Mouse (Mus musculus): Measurements from ENCODE around the gene Nf2. TPM values are rescaled to one million over a fixed set of nuclear protein-coding genes. Genes with fewer than 3 reads are reported as not detected.

Gene Nf2
- polyA plus RNA-seq, 1 experiment = 77.7 TPM

DNA sequence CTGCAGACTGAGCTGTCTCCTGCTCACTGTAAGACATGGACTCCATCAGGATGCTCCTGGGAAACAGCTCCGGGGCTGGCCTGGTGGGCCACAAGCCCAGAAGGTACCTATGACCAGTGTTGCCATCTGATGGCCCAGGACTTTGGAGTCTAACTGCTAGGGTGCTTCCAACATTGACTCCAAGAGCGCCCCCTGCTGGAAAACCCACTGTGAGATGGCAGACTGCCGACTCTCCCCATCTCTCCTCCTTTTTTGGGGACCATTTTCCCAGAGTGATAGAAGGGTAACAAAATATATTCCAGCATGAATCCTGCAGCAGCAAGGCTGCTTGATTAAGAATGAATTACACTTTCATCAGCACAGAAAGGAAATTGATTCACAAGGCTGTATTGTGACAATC, 76.4 kb downstream of the Nf2 start:
- no peak overlapping the region for H3K27ac ChIP-seq (ENCODE audit: insufficient read depth, low read length)
- H3K9ac ChIP-seq (ENCODE audit: low read depth, poor library complexity, severe bottlenecking) = no peak overlapping the region
- no peaks in the 10 kb centered on the region for H3K4me1 ChIP-seq (ENCODE audit: control insufficient read depth, insufficient read depth, low read length)
- no peaks in the 10 kb centered on the region for H3K27me3 ChIP-seq (ENCODE audit: control insufficient read depth, insufficient read depth, low read length, poor library complexity, severe bottlenecking)
- TF ChIP-seq POLR2A (IDR thresholded peaks at IDR 0.05; ENCODE audit: insufficient read depth, low read length) (no peak), CTCF (IDR thresholded peaks at IDR 0.05; ENCODE audit: low read depth, low read length) (peak; percentile 72)
- peaks cover 8% of the 10 kb centered on the region for H3K36me3 ChIP-seq (ENCODE audit: control insufficient read depth, insufficient read depth, low read length, poor library complexity, severe bottlenecking)
- H3K9me3 ChIP-seq (replicated peaks; ENCODE audit: control insufficient read depth, insufficient read depth, low read length, poor library complexity, severe bottlenecking) = no peaks in the 10 kb centered on the region
- no peak overlapping the region for H3K4me3 ChIP-seq (ENCODE audit: low read depth, low read length)

- Histone ChIP-seq H3K9me3 (replicated peaks; ENCODE audit: control insufficient read depth, insufficient read depth, low read length, poor library complexity, severe bottlenecking) (no peaks in the 10 kb centered on the region), H3K4me1 (ENCODE audit: control insufficient read depth, insufficient read depth, low read length) (no peaks in the 10 kb centered on the region), H3K27me3 (ENCODE audit: control insufficient read depth, insufficient read depth, low read length, poor library complexity, severe bottlenecking) (no peaks in the 10 kb centered on the region), H3K36me3 (ENCODE audit: control insufficient read depth, insufficient read depth, low read length, poor library complexity, severe bottlenecking) (peaks cover 8% of the 10 kb centered on the region), H3K9ac (ENCODE audit: low read depth, poor library complexity, severe bottlenecking) (no peak overlapping the region), H3K27ac (ENCODE audit: insufficient read depth, low read length) (no peak overlapping the region), H3K4me3 (ENCODE audit: low read depth, low read length) (no peak overlapping the region)
- TF ChIP-seq EP300 (IDR thresholded peaks at IDR 0.05; ENCODE audit: insufficient read depth, low read depth, low read length) (no peak), POLR2A (IDR thresholded peaks at IDR 0.05; ENCODE audit: insufficient read depth, low read length) (no peak), CTCF (IDR thresholded peaks at IDR 0.05; ENCODE audit: low read depth, low read length) (no peak)
These were observed 77.6 kb downstream of the Nf2 start for GRCm38 (mm10) chr11:4771756-4772155.

- H3K27me3 ChIP-seq (ENCODE audit: control insufficient read depth, insufficient read depth, low read length, poor library complexity, severe bottlenecking) = no peaks in the 10 kb centered on the region
- no peaks in the 10 kb centered on the region for H3K4me1 ChIP-seq (ENCODE audit: control insufficient read depth, insufficient read depth, low read length)
- no peak overlapping the region for H3K4me3 ChIP-seq (ENCODE audit: low read depth, low read length)
- H3K27ac ChIP-seq (ENCODE audit: insufficient read depth, low read length) = no peak overlapping the region
- H3K9me3 ChIP-seq (replicated peaks; ENCODE audit: control insufficient read depth, insufficient read depth, low read length, poor library complexity, severe bottlenecking) = no peaks in the 10 kb centered on the region
- TF ChIP-seq CTCF (IDR thresholded peaks at IDR 0.05; ENCODE audit: low read depth, low read length) = no peak
- TF ChIP-seq POLR2A (IDR thresholded peaks at IDR 0.05; ENCODE audit: insufficient read depth, low read length) = no peak
- TF ChIP-seq EP300 (IDR thresholded peaks at IDR 0.05; ENCODE audit: insufficient read depth, low read depth, low read length) = no peak
- H3K9ac ChIP-seq (ENCODE audit: low read depth, poor library complexity, severe bottlenecking) = no peak overlapping the region
- 0 out of 2 replicates have a peak, but pooled peaks cover under 1% of the 10 kb centered on the region for H3K36me3 ChIP-seq (ENCODE audit: control insufficient read depth, insufficient read depth, low read length, poor library complexity, severe bottlenecking)
These were observed 79.5 kb downstream of the Nf2 start for GRCm38 (mm10) chr11:4769881-4770280.

DNA sequence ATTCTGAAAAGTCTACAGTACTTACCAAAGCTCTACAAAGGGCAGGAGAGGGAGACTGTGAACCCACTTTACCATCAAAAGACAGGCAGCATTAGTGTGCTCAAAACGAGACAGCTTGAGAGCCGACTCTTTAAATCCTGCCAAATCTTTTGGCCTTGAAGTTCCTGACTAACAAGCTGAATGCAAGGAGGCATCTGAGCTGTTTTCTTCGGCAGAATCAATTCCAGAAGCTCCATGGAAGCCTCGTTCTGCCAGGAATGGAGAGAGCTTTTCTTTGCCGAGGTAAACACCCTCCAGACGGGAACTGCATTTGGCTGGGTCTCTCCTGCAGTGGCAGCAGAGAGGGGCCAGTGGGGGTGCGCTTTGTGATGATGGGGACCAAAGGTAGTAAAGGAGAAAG, 80.0 kb downstream of the Nf2 start:
- Histone ChIP-seq H3K27me3 (ENCODE audit: control insufficient read depth, insufficient read depth, low read length, poor library complexity, severe bottlenecking) (no peaks in the 10 kb centered on the region), H3K4me3 (ENCODE audit: low read depth, low read length) (no peak overlapping the region), H3K9ac (ENCODE audit: low read depth, poor library complexity, severe bottlenecking) (no peak overlapping the region), H3K4me1 (ENCODE audit: control insufficient read depth, insufficient read depth, low read length) (no peaks in the 10 kb centered on the region), H3K9me3 (replicated peaks; ENCODE audit: control insufficient read depth, insufficient read depth, low read length, poor library complexity, severe bottlenecking) (no peaks in the 10 kb centered on the region), H3K36me3 (ENCODE audit: control insufficient read depth, insufficient read depth, low read length, poor library complexity, severe bottlenecking) (no peaks in the 10 kb centered on the region), H3K27ac (ENCODE audit: insufficient read depth, low read length) (no peak overlapping the region)
- TF ChIP-seq POLR2A (IDR thresholded peaks at IDR 0.05; ENCODE audit: insufficient read depth, low read length) = no peak
- no peak for TF ChIP-seq CTCF (IDR thresholded peaks at IDR 0.05; ENCODE audit: low read depth, low read length)
- TF ChIP-seq EP300 (IDR thresholded peaks at IDR 0.05; ENCODE audit: insufficient read depth, low read depth, low read length) = no peak

- Histone ChIP-seq H3K4me1 (ENCODE audit: control insufficient read depth, insufficient read depth, low read length) (no peaks in the 10 kb centered on the region), H3K9ac (ENCODE audit: low read depth, poor library complexity, severe bottlenecking) (no peak overlapping the region), H3K4me3 (ENCODE audit: low read depth, low read length) (no peak overlapping the region), H3K27me3 (ENCODE audit: control insufficient read depth, insufficient read depth, low read length, poor library complexity, severe bottlenecking) (no peaks in the 10 kb centered on the region), H3K27ac (ENCODE audit: insufficient read depth, low read length) (no peak overlapping the region), H3K9me3 (replicated peaks; ENCODE audit: control insufficient read depth, insufficient read depth, low read length, poor library complexity, severe bottlenecking) (no peaks in the 10 kb centered on the region), H3K36me3 (ENCODE audit: control insufficient read depth, insufficient read depth, low read length, poor library complexity, severe bottlenecking) (no peaks in the 10 kb centered on the region)
- no peak for TF ChIP-seq EP300 (IDR thresholded peaks at IDR 0.05; ENCODE audit: insufficient read depth, low read depth, low read length)
- TF ChIP-seq POLR2A (IDR thresholded peaks at IDR 0.05; ENCODE audit: insufficient read depth, low read length) = no peak
- no peak for TF ChIP-seq CTCF (IDR thresholded peaks at IDR 0.05; ENCODE audit: low read depth, low read length)
These were observed 80.9 kb downstream of the Nf2 start for GRCm38 (mm10) chr11:4768399-4768798.

DNA sequence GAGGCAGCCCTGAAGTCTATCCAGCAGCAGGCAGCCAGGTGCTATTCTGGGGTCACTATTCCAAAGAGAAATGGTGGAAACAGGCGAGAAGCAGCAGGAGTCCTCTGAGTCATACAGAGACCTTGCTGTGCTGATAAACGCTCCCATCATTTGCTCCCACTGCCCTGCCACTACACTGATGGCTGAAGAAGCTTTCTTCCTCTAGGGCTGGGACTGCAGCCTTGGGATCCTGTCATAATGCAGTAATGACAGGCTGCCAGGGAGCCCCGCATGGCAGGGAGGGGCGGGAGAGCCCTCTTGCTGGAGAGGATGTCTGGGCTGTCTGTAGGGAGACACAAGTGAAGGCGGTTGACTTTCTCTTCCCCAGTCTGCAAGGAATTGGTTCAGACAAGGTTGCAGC, 84.9 kb downstream of the Nf2 start:
- Histone ChIP-seq H3K9me3 (replicated peaks; ENCODE audit: control insufficient read depth, insufficient read depth, low read length, poor library complexity, severe bottlenecking) (no peaks in the 10 kb centered on the region), H3K9ac (ENCODE audit: low read depth, poor library complexity, severe bottlenecking) (no peak overlapping the region), H3K4me3 (ENCODE audit: low read depth, low read length) (no peak overlapping the region), H3K36me3 (ENCODE audit: control insufficient read depth, insufficient read depth, low read length, poor library complexity, severe bottlenecking) (no peaks in the 10 kb centered on the region), H3K27ac (ENCODE audit: insufficient read depth, low read length) (no peak overlapping the region), H3K27me3 (ENCODE audit: control insufficient read depth, insufficient read depth, low read length, poor library complexity, severe bottlenecking) (no peaks in the 10 kb centered on the region), H3K4me1 (ENCODE audit: control insufficient read depth, insufficient read depth, low read length) (no peaks in the 10 kb centered on the region)
- TF ChIP-seq POLR2A (IDR thresholded peaks at IDR 0.05; ENCODE audit: insufficient read depth, low read length) (no peak), CTCF (IDR thresholded peaks at IDR 0.05; ENCODE audit: low read depth, low read length) (no peak), EP300 (IDR thresholded peaks at IDR 0.05; ENCODE audit: insufficient read depth, low read depth, low read length) (no peak)
